Mouse (Mus musculus) gastrocnemius, postnatal 10 days (tissue): ENCODE measurements around the gene Tmem246. TPM values are rescaled to one million over a fixed set of nuclear protein-coding genes. Genes with fewer than 3 reads are reported as not detected.

Experiments used
- DNase-seq: peaks from one replicate; pipeline ENCODE4 v3.0.0; 2021; ENCODE audit warnings: mixed read lengths
- total RNA-seq, 2 experiments: library from RNA; stranded (reverse); gene quantifications; 2 replicates each; pipeline ENCODE4 v1.2.3; 2021

Tmem246 gene
- total RNA-seq, 2 experiments from 2014 or later = 42.0 to 45.8 TPM

DNA sequence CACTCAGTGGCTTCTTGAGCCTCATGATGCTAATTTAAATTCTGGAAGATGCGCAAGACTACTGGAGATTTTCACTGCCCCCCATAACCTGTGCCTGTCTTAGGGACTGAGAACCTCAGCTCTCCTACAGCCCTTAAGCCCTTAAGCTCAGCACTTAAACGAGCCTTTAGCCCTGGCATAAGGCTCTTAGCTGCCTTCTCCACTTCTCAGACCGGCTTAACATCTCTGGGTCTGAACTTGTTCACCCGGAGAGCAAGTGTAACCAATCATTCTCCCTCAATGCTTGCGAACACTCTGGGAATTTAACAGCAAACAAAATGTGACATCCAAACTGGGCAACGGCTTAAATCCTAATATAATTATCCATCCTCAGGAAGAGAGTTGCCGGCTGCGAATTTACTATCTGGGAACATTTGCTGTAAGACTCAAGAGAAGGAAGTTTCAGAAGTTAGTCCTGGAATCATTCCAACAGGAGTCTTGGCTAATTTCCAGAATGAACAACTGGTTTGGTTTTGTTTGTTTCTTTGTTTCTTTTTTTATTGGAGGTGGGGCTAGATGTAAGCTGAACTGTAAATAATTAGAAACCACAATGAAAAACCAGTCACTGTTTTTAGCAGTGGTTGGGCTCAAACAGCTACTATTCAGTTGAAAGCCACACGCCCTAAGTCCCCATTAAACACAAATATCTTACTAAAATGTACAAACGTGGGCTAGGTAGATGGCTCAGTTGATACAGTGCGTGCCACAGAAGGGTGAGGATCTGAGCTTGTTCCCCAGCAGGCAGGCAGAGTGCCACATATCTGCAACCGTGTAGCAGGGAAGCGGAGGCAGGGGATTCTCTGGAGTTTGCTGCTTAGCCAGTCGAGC is 13.5 kb downstream of the Tmem246 start:
- no peak for DNase-seq

DNA sequence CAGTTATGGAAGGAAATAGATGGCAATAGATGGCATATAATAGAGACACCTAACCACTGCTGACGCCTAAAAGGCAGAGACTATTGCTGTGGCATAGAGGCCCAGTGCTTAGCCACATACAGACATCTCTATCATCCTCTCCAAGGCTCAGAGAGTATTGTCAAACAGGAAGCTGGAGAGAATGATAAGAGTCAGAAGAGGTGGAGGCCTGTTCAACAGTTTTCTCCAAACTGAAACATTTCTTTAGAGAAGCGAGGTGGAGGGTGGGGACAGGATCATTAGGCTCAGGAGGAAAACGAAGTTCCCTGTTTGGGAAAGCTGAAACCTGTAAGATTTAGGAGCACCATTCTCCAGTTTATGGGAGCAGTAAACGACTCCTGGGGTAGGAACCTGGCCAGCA is 16.4 kb downstream of the Tmem246 start:
- no peak for DNase-seq

DNA sequence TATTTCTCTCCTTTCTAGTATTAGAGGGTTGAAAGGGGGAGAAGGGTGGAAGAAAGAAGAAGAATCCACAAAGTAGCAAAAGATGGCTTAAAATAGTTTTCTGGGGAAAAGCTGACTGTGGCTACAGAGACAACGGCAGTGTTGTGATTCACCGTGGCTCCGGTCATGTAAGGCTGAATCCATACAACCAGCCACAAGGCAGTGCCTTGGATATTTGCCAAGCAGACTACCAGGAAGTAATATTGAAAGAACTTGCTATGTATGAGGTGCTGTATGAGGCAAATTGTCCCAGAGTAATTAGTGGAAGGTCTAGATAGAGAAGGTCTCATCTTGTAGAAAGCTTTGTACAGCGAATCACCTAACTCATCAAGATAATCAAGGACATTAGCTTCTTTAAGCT is 25.5 kb downstream of the Tmem246 start:
- DNase-seq = no peak

DNA sequence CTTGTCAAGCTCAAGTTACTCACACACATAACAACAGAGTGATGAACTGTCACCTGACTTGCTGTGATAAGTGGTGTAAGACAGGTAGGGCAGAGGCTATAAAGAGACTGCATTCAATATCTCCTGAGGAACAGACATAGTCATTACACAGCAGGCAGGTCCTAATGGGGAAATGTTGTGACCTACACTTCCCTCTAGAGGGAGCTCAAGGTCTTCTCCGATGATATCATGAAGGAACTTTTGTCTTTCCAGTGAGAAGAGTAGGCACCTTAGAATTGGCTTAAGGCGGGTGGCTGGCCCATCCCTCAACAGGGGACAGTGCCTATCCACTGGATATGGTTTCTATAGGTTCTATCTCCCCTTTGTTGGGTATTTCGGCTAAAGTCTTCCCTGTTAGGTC is 30.1 kb downstream of the Tmem246 start:
- peak; percentile 21 for DNase-seq

DNA sequence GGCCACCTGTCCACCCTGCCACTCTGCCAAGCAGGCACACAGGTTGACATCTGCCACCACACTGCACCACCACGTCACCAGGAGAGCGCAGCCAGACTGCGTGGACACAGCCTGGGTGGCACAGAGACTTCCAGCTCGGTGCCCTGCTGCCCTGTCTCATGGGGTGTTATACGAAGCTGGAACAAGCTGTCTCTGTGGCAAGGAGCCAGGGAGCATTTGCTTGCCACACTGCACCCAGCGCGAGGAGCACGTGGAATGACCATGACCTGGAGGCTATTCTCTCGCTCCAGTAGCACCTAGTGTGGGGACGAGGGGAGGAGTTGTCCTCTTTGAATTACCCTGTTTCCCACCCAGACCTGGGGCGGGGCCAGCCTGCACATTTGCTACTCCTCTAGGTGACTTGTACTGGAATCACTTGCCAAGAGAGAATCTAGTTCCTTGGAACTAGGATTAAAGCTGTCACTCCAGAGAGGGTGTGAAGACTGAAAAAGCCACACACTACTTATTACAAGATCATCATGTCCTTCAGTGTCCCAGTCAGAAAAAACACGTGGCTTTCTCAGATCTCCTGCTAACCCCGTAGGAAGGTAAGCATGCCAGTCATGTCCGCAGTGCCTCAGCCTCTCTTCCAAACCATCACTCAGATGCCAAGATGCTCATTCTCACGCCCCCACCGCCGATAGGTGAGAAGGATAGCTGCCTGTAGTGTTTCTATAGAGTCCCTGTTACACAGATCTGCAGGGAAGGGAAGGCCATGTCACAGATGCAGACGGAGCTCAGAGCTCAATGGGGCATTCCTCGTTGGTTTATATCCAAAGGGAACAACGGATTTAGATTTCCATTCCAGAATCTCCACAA is 37.5 kb downstream of the Tmem246 start:
- peak; percentile 48 for DNase-seq

DNA sequence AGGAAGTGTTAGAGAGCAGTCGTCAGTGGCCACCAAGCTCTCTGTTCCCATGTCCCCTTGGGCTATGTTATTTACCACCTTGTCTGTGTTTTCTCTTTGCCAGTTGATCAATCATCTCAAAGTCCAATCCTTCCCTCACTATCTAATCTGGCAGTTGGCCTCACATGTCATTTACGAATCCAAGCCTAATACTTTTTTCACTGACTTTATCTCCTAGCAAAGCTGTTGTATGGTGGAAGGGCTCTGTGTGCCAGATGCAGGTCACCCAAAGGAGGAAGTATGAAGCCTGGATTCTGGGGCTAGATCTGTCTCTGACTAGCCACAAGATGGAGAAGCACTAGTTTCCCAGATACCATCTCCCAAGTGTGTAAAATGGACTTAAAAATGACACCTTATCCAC is 39.5 kb downstream of the Tmem246 start:
- no peak for DNase-seq

DNA sequence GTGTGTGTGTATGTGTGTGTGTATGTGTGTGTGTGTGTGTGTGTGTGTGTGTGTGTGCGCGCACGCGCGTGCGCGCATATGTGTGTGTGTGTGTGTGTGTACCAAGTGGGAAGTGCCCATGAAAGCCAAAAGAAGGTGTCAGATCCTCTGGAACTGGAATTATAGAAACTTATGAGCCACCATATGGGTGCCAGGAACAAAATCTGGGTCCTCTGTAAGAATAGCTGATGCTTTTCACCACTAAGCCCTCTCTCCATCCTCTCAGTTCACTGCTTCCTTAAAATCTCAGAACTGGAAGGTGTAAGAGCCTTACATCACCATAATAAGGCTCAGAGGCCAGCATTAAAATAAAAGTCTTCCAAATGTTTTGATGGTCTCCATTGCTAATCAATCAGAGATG is 40.3 kb downstream of the Tmem246 start:
- no peak for DNase-seq

DNA sequence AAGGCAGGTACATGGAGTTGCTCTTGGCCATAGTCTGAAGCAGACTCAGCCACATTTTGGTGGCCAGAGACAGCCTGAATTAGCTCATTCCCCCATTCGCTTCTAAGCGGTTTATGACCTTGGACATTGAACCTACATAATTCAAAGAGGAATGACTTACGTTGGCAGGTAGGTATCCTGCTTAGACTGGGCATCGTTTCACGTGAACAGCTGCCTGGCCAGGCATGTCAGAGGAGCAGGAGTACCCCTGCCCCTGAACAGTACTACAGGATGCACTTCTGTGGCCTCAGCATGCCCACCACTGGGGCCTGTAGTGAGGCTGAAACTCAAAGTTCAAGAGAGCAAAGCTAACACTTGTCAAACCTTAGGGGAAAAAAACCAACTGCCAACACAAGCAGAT is 44.3 kb downstream of the Tmem246 start:
- no peak for DNase-seq

DNA sequence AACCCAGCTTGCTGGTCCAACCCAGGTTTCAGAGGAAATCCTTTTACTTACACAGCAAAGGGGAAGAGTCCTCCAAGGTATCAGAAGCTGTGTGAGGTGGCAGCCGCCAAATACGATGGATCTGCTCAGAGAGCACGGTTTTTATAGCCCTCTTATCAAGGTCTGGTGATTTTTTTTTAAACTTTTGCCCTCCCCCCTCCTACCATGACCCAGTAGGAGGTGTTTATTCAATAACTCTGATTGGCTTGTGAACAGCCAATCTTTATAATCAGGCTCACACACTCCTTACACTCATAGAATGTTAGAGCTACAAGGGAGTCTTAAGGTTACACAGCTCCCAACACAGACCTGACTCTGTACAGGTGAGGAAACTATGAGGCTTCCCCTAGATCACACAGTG is 48.3 kb downstream of the Tmem246 start, which contains the start of gene Aldob:
Aldob (minus strand) TSS at position 164 of the 400 bp plus-strand sequence.
- DNase-seq = no peak

DNA sequence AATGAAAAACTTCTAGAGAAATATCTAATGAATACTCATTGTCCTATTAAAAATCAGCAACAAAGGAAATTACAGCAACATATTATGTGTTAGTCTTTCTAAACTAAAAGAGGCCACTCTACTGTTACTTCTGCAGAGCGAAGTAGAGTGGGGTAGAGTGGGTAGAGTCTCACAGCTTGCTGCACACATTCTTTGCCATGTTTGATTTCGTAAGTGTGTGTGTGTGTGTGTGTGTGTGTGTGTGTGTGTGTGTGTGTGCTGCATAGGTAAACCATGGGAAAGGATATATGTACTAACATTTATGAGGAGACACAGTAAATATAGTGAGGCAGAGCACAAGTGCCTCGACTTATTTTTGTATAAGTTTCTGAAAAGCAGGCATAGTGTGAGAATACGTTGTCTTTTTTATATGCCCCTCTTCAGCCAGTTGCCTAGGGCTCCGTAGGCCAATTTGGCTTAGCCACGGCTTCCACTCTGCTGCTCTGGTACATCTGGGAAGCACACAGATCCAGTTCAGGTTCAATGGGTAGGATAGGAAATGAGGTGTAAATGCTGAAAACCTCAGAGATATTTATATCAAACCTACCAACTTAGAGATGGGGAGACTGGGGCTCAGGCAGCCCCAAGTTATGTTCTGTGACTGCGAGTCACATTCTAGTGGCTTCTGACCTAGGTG is 50.0 kb downstream of the Tmem246 start:
- no peak for DNase-seq

DNA sequence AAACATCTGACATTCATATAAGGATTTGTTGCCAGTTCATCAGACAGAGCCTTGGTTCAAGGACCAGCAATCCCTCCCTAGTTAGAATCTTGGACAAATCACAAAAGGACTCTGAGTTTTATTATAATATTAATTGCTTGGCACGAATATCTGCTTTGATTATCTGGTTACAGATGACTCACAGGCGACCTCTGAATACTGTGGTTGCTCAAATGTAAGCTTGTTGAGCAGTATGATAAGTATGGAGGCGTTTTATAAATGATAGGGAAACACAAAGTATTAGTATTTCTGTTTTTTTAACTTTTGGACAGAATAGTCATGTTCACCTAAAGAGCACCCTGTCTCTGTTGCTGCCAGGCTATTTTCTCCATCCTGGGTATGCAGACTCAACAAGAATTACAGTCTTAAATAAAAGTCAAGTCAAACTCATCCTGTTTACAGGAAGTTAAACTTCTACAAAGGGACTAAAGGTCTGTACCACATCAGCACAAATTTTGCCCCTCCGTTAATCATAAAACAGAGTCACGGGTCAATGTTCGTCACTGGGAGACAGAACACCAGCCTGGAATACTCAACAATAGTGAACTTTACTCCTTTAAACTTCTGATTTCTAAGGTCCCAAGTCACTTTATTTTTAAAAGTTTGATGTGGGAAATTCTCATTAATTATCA is 50.7 kb downstream of the Tmem246 start:
- DNase-seq = no peak

DNA sequence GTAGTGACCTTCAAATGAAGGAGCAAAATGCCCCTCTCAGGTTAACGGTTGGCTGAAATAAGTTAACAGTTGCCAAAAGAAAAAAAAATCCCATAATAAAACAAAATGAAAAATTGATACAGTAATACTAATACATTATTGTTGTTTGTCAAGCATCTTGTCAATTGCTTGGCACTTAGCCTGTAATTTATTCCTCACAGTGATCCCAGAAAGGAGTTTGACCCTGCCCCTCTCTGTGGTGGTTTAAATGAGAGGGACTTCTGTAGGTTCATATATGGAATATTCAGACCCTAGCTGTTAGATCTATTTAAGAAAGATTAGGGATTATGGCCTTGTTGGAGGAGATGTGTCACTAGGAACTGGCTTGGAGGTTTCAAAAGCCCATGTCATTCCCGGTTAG is 51.6 kb downstream of the Tmem246 start:
- DNase-seq = no peak

DNA sequence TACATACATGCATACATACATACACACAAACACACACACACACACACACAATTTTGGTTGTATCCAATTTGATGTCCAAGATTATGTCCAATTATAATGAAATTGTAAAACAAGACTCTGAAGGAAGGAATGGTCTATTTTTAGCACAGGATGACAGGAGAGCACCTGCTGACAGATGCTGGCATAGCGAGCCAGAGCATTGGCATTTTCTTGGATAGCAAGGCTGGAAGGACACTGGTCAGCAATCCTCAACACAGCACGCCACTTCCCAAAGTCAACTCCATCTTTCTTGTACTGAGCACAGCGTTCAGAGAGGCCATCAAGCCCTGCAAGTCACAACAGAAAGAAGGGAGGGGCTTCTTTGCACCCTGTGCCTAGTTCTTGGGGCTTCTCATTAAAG is 56.7 kb downstream of the Tmem246 start:
- DNase-seq = no peak

DNA sequence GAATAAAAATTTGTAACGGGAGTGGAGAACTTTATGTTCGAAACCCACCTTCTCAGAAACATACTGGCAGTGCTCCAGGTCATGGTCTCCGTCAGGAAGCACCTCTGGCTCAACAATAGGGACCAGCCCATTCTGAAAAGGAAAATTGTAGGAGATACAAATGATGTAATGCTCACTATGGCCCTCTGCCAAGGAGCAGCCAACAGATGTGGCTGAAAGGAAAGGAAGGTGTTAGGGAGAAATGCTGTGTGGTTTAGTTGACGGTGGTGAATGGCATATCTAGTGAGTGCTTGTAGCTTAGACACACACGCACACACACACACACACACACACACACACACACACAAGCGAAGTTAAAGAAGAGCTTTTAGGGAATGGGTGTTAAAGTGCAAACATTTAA is 58.0 kb downstream of the Tmem246 start:
- DNase-seq = no peak

DNA sequence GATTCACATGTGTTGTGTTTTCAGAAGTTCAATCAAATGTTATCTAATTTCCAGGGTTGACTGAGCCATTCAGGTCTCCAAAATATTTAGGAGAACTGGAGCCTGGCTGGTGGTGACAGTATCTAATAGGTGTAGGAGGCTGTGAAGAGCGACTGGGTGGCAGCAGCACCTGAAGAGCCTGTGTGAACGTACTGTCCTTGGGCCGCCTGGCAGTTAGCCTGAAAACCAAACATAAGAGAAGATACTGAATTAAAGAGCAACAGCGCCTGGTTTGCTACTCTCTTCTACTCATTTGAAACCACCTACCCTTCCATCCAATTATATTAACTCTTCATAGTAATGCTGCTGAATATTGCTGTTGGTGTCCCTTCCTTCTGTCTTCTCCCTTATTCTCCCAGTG is 61.0 kb downstream of the Tmem246 start:
- no peak for DNase-seq

DNA sequence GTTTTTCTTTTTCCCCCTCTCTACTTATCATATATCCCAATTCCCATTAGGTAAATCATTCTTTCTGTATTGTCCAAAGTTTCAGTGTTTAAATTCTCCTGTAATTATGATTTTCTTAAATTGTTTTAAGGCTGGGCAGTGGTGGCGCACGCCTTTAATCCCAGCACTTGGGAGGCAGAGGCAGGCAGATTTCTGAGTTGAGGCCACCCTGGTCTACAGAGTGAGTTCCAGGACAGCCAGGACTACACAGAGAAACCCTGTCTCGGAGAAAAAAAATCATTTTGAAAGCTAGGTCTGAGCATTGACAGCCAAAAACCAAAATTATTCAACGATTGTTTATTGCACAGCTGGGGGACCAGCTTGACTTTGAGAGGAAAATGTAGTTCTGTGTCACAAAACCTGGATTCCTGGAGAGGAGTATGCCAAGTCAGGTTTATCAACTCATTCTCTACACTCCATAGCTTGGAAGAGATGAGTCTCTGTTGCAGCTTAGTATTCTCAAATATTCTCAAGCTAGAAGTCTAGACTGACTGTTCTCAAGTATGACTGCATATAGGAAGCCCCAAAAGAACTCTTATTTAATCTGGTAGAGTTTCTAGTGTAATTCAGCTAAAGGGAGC is 61.9 kb downstream of the Tmem246 start:
- no peak for DNase-seq

DNA sequence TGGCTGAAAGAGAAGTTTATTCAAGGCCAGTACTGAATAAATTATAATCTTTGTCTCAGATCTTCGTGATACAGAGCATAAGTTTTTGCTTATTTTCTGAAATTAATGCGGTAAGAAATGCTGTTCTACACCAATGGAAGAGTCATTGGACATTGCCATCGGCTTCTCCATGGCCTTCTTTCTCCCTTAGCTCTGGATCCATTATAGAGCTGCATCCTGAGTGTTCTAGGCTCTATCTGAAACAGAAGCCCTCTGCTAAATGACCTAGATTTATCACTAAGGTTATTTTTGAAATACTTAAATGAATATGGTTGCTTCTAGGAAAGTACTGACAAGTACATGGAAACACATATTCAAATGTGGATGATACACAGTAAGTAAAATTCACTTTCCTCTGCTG is 62.6 kb downstream of the Tmem246 start:
- DNase-seq = no peak
